8 mouse cellular contexts compared by ENCODE assay signal in the genomic region with DNA sequence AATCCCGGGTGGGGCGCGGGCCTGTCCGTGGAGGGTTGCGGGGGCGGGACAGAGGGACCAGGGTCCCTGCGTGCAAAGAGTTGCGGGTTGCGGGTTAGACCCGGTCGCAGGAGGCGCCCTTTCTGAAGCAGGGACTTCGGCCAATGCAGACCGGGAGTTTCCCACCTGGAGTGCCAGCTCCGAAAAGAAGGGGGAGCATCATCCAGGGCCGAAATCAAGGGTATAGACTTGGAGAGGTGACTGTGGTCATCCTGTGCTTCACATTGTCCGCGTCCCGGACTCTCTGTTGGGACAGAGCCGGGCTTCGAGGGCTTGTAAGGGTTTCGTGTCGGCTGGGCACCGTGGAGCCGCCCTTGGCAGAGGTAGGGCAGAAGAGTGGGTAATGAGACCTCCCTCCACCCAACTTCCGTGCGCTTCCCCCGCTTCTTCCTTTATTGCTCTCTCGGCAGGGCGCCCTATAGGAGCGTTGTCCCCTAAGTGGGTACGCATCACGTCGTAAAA. TPM values are rescaled to one million over a fixed set of nuclear protein-coding genes. Genes with fewer than 3 reads are reported as not detected.
A peak's percentile ranks its signal among the peaks of the same experiment; 100 is the strongest.
DNase-seq lines count a peak whose midpoint lies in the region; ATAC-seq and TF ChIP-seq lines count a peak whose summit lies in the region.

No protein-coding gene starts in this region.

- TF ChIP-seq POLR2A in limb, embryonic 14.5 days (IDR thresholded peaks at IDR 0.05; ENCODE audit: borderline replicate concordance, extremely low read depth, insufficient read depth, insufficient read length), result no peak

- WGBS in intestine, embryonic 15.5 days, result under 1% methylated on average over 34 of the region's 34 CpGs
- 0% methylated on average over 32 of the region's 34 CpGs for WGBS in limb, embryonic 14.5 days
- WGBS in midbrain, embryonic 15.5 days, result under 1% methylated on average over 30 of the region's 34 CpGs

- no peaks in the 10 kb centered on the region for H3K36me3 ChIP-seq in intestine, embryonic 15.5 days
- H3K36me3 ChIP-seq in limb, embryonic 14.5 days (ENCODE audit: control insufficient read depth, insufficient read depth, low read length), result 0 out of 2 replicates have a peak, but pooled peaks cover 9% of the 10 kb centered on the region
- H3K36me3 ChIP-seq in midbrain, embryonic 15.5 days (replicated peaks), result no peaks in the 10 kb centered on the region
- H3K36me3 ChIP-seq in splenic B cell, adult 2 months (ENCODE audit: control insufficient read depth, insufficient read depth, low read length, poor library complexity, severe bottlenecking), result 0 out of 2 replicates have a peak, but pooled peaks cover 2% of the 10 kb centered on the region

- peak overlapping the region; percentile 83 for H3K4me2 ChIP-seq in intestine, embryonic 15.5 days (replicated peaks)
- H3K4me2 ChIP-seq in limb, embryonic 14.5 days (replicated peaks; ENCODE audit: low read depth, low read length, severe bottlenecking), result peak overlapping the region; percentile 70
- H3K4me2 ChIP-seq in midbrain, embryonic 15.5 days, result peak overlapping the region; percentile 63

- peak overlapping the region; percentile 87 for H3K27ac ChIP-seq in intestine, embryonic 15.5 days
- H3K27ac ChIP-seq in limb, embryonic 14.5 days (replicated peaks; ENCODE audit: low read depth, low read length), result peak overlapping the region; percentile 91
- H3K27ac ChIP-seq in midbrain, embryonic 15.5 days, result peak overlapping the region; percentile 86

- H3K27me3 ChIP-seq in intestine, embryonic 15.5 days (replicated peaks), result no peaks in the 10 kb centered on the region
- H3K27me3 ChIP-seq in limb, embryonic 14.5 days (ENCODE audit: control insufficient read depth, insufficient read depth, low read length), result no peaks in the 10 kb centered on the region
- H3K27me3 ChIP-seq in midbrain, embryonic 15.5 days (replicated peaks), result no peaks in the 10 kb centered on the region
- H3K27me3 ChIP-seq in splenic B cell, adult 2 months (ENCODE audit: control insufficient read depth, insufficient read depth, low read length, poor library complexity, severe bottlenecking), result no peaks in the 10 kb centered on the region

- peak; percentile 58 for DNase-seq in embryo, embryonic 10 days (ENCODE audit: low spot score)
- no peak for DNase-seq in embryo, embryonic 9.5 days (ENCODE audit: extremely low spot score)
- peak; percentile 75 for DNase-seq in cerebellum, adult 9-10 months
- peak; percentile 40 to 44 for DNase-seq in frontal cortex, postnatal 14 days (ENCODE audit: low spot score in 2 of 2)
- DNase-seq in limb, embryonic 14.5 days (ENCODE audit: low spot score), result no peak
- peak; percentile 53 for DNase-seq in splenic B cell, adult 2 months (ENCODE audit: low read depth, low spot score)

- peak overlapping the region; percentile 78 for H3K9ac ChIP-seq in intestine, embryonic 15.5 days
- H3K9ac ChIP-seq in limb, embryonic 14.5 days (ENCODE audit: low read depth, low read length, severe bottlenecking), result peak overlapping the region; percentile 78
- peak overlapping the region; percentile 56 for H3K9ac ChIP-seq in midbrain, embryonic 15.5 days

- peak overlapping the region; percentile 81 for H3K4me3 ChIP-seq in intestine, embryonic 15.5 days (replicated peaks)
- H3K4me3 ChIP-seq in limb, embryonic 14.5 days (replicated peaks; ENCODE audit: low read length), result peak overlapping the region; percentile 80
- peak overlapping the region; percentile 64 for H3K4me3 ChIP-seq in midbrain, embryonic 15.5 days

- H3K4me1 ChIP-seq in intestine, embryonic 15.5 days (replicated peaks), result no peaks in the 10 kb centered on the region; the same call in 1 of the 2 replicates
- H3K4me1 ChIP-seq in limb, embryonic 14.5 days (ENCODE audit: control insufficient read depth, insufficient read depth, low read length), result peaks cover 9% of the 10 kb centered on the region
- peaks cover 21% of the 10 kb centered on the region for H3K4me1 ChIP-seq in midbrain, embryonic 15.5 days

- ATAC-seq in intestine, embryonic 15.5 days, result 0 out of 2 replicates have a peak, but pooled peaks have one; percentile 34
- peak; percentile 31 for ATAC-seq in limb, embryonic 14.5 days (ENCODE audit: low FRiP score, low read depth)
- peak; percentile 53 for ATAC-seq in midbrain, embryonic 15.5 days (replicated peaks)

- H3K9me3 ChIP-seq in intestine, embryonic 15.5 days, result no peaks in the 10 kb centered on the region
- H3K9me3 ChIP-seq in limb, embryonic 14.5 days (ENCODE audit: control insufficient read depth, low read length), result no peaks in the 10 kb centered on the region
- H3K9me3 ChIP-seq in midbrain, embryonic 15.5 days, result no peaks in the 10 kb centered on the region

RNA-seq across cellular contexts. Expression of gene Csnk1g1, which starts 0.6 kb away (rescaled TPM):
- 11.9 and 12.1 TPM in 2 replicates for polyA plus RNA-seq in intestine, embryonic 15.5 days (2015; fragmentation: Nextera tagmentation; extraction: Ambion mirVana)
- polyA plus RNA-seq in limb, embryonic 14.5 days (2012; rRNA removed), result 12.8 and 12.9 TPM in 2 replicates
- polyA plus RNA-seq in limb, embryonic 14.5 days (2014; fragmentation: Nextera tagmentation; extraction: Ambion mirVana), result 19.4 and 22.1 TPM in 2 replicates
- 23.0 and 25.3 TPM in 2 replicates for polyA plus RNA-seq in midbrain, embryonic 15.5 days (2015; fragmentation: Nextera tagmentation; extraction: Ambion mirVana)

RNA-seq across cellular contexts. Expression of gene Trip4, which starts 0.8 kb away (rescaled TPM):
- 23.8 and 24.5 TPM in 2 replicates for polyA plus RNA-seq in intestine, embryonic 15.5 days (2015; fragmentation: Nextera tagmentation; extraction: Ambion mirVana)
- 18.8 and 24.8 TPM in 2 replicates for polyA plus RNA-seq in limb, embryonic 14.5 days (2012; rRNA removed)
- polyA plus RNA-seq in limb, embryonic 14.5 days (2014; fragmentation: Nextera tagmentation; extraction: Ambion mirVana), result 31.2 and 39.3 TPM in 2 replicates
- 31.7 and 33.8 TPM in 2 replicates for polyA plus RNA-seq in midbrain, embryonic 15.5 days (2015; fragmentation: Nextera tagmentation; extraction: Ambion mirVana)

RNA-seq across cellular contexts. Expression of gene Pclaf, which starts 19.3 kb away (rescaled TPM):
- polyA plus RNA-seq in intestine, embryonic 15.5 days (2015; fragmentation: Nextera tagmentation; extraction: Ambion mirVana), result 152 and 176 TPM in 2 replicates
- polyA plus RNA-seq in limb, embryonic 14.5 days (2012; rRNA removed), result 75.1 and 109 TPM in 2 replicates
- polyA plus RNA-seq in limb, embryonic 14.5 days (2014; fragmentation: Nextera tagmentation; extraction: Ambion mirVana), result 115 and 116 TPM in 2 replicates
- 19.4 and 22.1 TPM in 2 replicates for polyA plus RNA-seq in midbrain, embryonic 15.5 days (2015; fragmentation: Nextera tagmentation; extraction: Ambion mirVana)

Comparison
In these comparisons a context has a peak if more than half of its experiments do, and no peak if none do; other contexts are left out.
1. DNase-seq: peak in embryo, embryonic 10 days (single experiment), cerebellum, adult 9-10 months (single experiment), frontal cortex, postnatal 14 days (2 of 2) and splenic B cell, adult 2 months (single experiment); none in embryo, embryonic 9.5 days (single experiment) and limb, embryonic 14.5 days (single experiment).
2. Peak in every context shown above with its lines, with median percentiles within 50 percentile points of each other: ATAC-seq, H3K27ac ChIP-seq, H3K4me2 ChIP-seq, H3K4me3 ChIP-seq and H3K9ac ChIP-seq.